Mouse (Mus musculus): ENCODE measurements around the gene Lsm12. TPM values are rescaled to one million over a fixed set of nuclear protein-coding genes. Genes with fewer than 3 reads are reported as not detected.

The Lsm12 gene
- polyA plus RNA-seq, 1 experiment, result 34.4 TPM

DNA sequence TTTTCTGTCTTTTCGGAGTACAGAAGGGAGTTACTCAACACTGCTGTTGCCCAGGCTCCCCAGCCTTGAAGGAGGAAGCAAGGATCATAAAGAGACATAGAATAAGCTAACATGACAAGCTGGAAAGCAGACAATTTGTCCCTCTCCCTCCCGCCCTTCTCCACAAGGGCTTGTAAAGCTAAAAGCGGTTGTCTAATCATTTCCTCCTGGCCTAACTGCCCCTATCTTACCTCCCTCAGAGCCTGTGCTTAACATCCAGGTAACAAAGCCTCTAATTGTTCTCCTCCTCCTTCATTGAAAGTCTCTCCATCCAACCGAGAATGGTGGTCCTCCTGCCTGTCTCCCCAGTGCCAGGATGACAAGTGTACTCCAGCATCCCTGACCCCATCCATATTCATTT is 5.8 kb upstream of the Lsm12 start:
- no peak overlapping the region for H3K27ac ChIP-seq (ENCODE audit: insufficient read depth, low read length)
- peaks cover 3% of the 10 kb centered on the region; the same call in 1 of the 2 replicates for H3K4me1 ChIP-seq (ENCODE audit: control insufficient read depth, insufficient read depth, low read length)
- no peak overlapping the region for H3K4me3 ChIP-seq (ENCODE audit: insufficient read depth, low read length)
- TF ChIP-seq POLR2A (IDR thresholded peaks at IDR 0.05; ENCODE audit: extremely low read depth, insufficient read depth, low read length), result no peak

DNA sequence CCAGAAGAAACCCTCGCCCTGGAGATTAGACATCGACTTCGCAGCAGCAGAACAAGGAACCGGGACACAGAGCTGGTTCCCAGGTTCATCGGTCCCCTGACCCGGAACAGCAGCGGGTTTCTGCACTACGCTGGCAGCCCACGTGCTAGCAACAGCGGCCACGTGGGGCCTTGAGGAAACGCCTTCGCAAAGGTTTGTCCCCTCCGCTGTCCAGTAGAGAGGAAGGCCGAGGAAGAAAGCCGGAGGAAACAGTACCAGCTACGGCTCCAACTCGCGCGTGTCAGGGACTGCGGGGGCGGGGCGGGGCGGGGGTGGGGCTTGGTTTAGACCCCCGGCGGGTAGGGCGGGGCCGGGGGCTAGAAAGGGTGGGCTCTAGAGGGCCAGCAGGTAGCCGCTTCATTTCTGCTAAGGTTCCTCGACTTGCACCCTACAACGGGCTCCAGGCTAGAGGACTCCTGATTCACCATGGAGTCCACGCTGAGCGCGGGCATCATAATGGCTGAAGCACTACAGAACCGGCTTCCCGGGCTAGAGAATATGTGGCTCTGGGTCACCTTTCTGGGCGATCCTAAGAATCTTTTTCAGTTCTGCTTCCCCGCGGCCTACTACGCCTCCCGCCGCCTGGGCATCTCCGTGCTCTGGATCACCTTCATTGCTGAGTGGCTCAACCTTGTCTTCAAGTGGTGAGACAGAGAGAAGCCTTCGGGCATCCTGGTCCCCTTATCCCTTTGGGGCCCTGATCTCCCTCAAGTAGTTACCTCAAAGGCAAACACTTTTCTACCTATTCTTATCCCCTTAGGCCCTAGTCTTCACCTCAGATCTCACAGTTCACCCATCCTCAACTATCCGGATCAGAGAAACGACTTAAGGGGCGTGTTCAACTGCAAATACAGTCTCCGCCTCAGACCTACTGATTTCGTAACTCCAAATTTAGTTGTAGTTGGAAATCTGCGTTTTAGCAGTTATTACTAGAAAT is 4.7 kb upstream of the Lsm12 start, which contains the start of gene G6pc3:
TSS of gene G6pc3 (plus strand) at position 160 of the 976 bp plus-strand sequence.
- peak within 1 kb of the TSS; percentile 56 for H3K4me3 ChIP-seq (ENCODE audit: insufficient read depth, low read length)
- H3K4me1 ChIP-seq (ENCODE audit: control insufficient read depth, insufficient read depth, low read length), result peaks cover 3% of the 10 kb centered on the region; the same call in 1 of the 2 replicates
- no peak for TF ChIP-seq CTCF (IDR thresholded peaks at IDR 0.05; ENCODE audit: extremely low read depth, insufficient read depth, low read length)
- peak; percentile 71; the same call in 1 of the 2 replicates for TF ChIP-seq POLR2A (IDR thresholded peaks at IDR 0.05; ENCODE audit: extremely low read depth, insufficient read depth, low read length)
- no peak within 1 kb of the TSS for H3K27ac ChIP-seq (ENCODE audit: insufficient read depth, low read length)

DNA sequence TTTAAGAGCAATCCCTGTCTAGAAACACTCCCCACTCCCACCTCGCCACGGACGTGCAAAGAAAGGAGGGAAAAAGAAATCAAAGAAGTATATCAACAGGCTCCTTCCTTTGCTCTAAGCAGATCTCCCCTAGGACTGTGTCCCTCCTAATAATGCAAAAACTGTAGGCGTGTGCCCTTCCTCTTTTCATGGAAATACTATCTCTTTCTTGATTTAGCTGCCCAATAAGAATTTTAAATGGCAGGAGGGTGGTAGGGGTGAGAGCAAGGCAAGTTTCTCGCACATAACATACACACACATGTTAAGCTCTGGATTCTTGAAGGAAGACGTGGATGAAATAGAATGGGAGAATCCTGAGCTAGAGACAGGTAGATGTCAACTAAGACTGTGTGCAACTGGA is 3.9 kb upstream of the Lsm12 start:
- Histone ChIP-seq H3K4me3 (ENCODE audit: insufficient read depth, low read length) (peak overlapping the region; percentile 56), H3K27ac (ENCODE audit: insufficient read depth, low read length) (no peak overlapping the region), H3K4me1 (ENCODE audit: control insufficient read depth, insufficient read depth, low read length) (peaks cover 3% of the 10 kb centered on the region; the same call in 1 of the 2 replicates)
- TF ChIP-seq POLR2A (IDR thresholded peaks at IDR 0.05; ENCODE audit: extremely low read depth, insufficient read depth, low read length) (no peak), CTCF (IDR thresholded peaks at IDR 0.05; ENCODE audit: extremely low read depth, insufficient read depth, low read length) (no peak)

GRCm38 (mm10) chr11:102186235-102186634 is 1.1 kb upstream of the Lsm12 start:
- TF ChIP-seq POLR2A (IDR thresholded peaks at IDR 0.05; ENCODE audit: extremely low read depth, insufficient read depth, low read length), result no peak
- no peak for TF ChIP-seq CTCF (IDR thresholded peaks at IDR 0.05; ENCODE audit: extremely low read depth, insufficient read depth, low read length)
- no peak overlapping the region for H3K4me3 ChIP-seq (ENCODE audit: insufficient read depth, low read length)
- no peak overlapping the region for H3K27ac ChIP-seq (ENCODE audit: insufficient read depth, low read length)
- peaks cover 3% of the 10 kb centered on the region; the same call in 1 of the 2 replicates for H3K4me1 ChIP-seq (ENCODE audit: control insufficient read depth, insufficient read depth, low read length)

DNA sequence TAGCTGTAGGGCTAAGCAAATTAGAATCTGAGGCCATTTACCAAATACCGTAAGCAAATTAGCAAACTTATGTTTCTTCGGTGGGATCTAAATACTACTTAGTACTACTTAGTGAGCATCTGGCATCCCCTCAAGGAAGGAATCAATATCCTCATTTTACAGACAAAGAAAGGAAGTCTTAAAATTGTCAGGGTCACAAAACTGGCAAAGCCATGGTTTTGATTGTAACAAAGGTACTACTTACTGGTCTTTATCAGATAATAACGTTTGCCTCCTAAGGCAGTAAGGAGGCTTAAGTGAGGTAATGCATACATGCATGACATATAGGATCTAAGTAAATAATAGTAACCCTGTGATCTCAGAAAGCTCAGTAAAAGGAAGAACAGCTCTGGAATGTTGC is 581 bp upstream of the Lsm12 start:
- TF ChIP-seq POLR2A (IDR thresholded peaks at IDR 0.05; ENCODE audit: extremely low read depth, insufficient read depth, low read length) (no peak), CTCF (IDR thresholded peaks at IDR 0.05; ENCODE audit: extremely low read depth, insufficient read depth, low read length) (no peak)
- Histone ChIP-seq H3K27ac (ENCODE audit: insufficient read depth, low read length) (no peak overlapping the region), H3K4me3 (ENCODE audit: insufficient read depth, low read length) (peak overlapping the region; percentile 91; the same call in 1 of the 2 replicates)

GRCm38 (mm10) chr11:102184253-102184645 is 847 bp downstream of the Lsm12 start:
- H3K27ac ChIP-seq (ENCODE audit: insufficient read depth, low read length), result no peak overlapping the region
- H3K4me1 ChIP-seq (ENCODE audit: control insufficient read depth, insufficient read depth, low read length), result no peaks in the 10 kb centered on the region; the same call in 1 of the 2 replicates
- peak overlapping the region; percentile 91 for H3K4me3 ChIP-seq (ENCODE audit: insufficient read depth, low read length)
- TF ChIP-seq POLR2A (IDR thresholded peaks at IDR 0.05; ENCODE audit: extremely low read depth, insufficient read depth, low read length) (no peak), CTCF (IDR thresholded peaks at IDR 0.05; ENCODE audit: extremely low read depth, insufficient read depth, low read length) (no peak)

More for the DNA sequence above, 581 bp upstream of the Lsm12 start:
- H3K4me1 ChIP-seq (ENCODE audit: control insufficient read depth, insufficient read depth, low read length), result peaks cover 1% of the 10 kb centered on the region; the same call in 1 of the 2 replicates

GRCm38 (mm10) chr11:102179836-102180235 is 5.3 kb downstream of the Lsm12 start:
- Histone ChIP-seq H3K27ac (ENCODE audit: insufficient read depth, low read length) (no peak overlapping the region), H3K4me3 (ENCODE audit: insufficient read depth, low read length) (no peak overlapping the region), H3K4me1 (ENCODE audit: control insufficient read depth, insufficient read depth, low read length) (no peaks in the 10 kb centered on the region)
- TF ChIP-seq POLR2A (IDR thresholded peaks at IDR 0.05; ENCODE audit: extremely low read depth, insufficient read depth, low read length) (no peak), CTCF (IDR thresholded peaks at IDR 0.05; ENCODE audit: extremely low read depth, insufficient read depth, low read length) (no peak)

GRCm38 (mm10) chr11:102168689-102169088 is 16.4 kb downstream of the Lsm12 start:
- H3K27ac ChIP-seq (ENCODE audit: insufficient read depth, low read length), result no peak overlapping the region
- TF ChIP-seq CTCF (IDR thresholded peaks at IDR 0.05; ENCODE audit: extremely low read depth, insufficient read depth, low read length) (no peak), POLR2A (IDR thresholded peaks at IDR 0.05; ENCODE audit: extremely low read depth, insufficient read depth, low read length) (no peak)
- peaks cover 5% of the 10 kb centered on the region for H3K4me1 ChIP-seq (ENCODE audit: control insufficient read depth, insufficient read depth, low read length)
- H3K4me3 ChIP-seq (ENCODE audit: insufficient read depth, low read length), result no peak overlapping the region

DNA sequence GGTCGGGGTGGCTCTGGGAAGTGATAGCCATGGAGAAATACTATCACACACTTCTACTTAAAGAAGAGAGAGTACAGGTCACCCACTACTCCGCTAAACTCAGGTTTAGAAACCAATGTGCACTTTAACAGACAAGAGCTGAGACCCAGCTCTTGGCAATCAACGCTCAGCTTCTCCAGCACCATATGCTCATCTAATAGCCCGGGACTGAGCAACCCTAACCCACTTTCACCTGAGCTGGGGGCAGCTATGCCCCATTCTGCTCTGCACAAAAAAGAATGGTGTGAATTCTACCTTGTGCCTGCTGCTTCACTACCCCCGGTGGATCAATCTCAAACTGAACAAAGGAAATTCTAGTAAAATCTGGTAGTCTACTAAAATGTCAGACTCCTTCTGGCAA is 17.6 kb downstream of the Lsm12 start:
- peaks cover 5% of the 10 kb centered on the region for H3K4me1 ChIP-seq (ENCODE audit: control insufficient read depth, insufficient read depth, low read length)
- TF ChIP-seq POLR2A (IDR thresholded peaks at IDR 0.05; ENCODE audit: extremely low read depth, insufficient read depth, low read length) (no peak), CTCF (IDR thresholded peaks at IDR 0.05; ENCODE audit: extremely low read depth, insufficient read depth, low read length) (no peak)
- H3K4me3 ChIP-seq (ENCODE audit: insufficient read depth, low read length), result no peak overlapping the region
- no peak overlapping the region for H3K27ac ChIP-seq (ENCODE audit: insufficient read depth, low read length)

Data from cortical plate, adult 2 months (tissue).